In the genomic region with DNA sequence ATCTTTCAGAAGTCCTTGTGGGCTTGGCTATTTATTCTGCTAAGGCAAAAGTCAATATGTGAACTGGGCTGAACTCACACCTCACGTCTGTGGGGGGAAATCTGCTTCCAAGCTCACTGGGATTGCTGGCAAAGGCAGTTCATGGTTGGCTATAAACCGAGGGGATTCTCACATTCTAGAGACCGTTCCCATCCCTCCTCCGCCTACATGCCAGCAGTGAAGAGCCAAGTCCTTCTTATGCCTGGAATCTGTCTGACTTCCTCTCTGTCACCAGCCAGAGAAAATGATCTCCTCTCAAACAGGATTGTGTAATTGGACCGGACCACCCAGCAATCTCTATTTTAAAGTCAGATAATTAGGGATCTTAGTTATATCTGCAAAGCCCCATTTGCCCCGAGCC, we compare ENCODE assay signal across 19 mouse cellular contexts.
DNase-seq lines count a peak whose midpoint lies in the region; ATAC-seq lines count a peak whose summit lies in the region.
"Had no signal": no experiment of that assay in that cellular context is flagged by ENCODE, and none has a peak within 500 bp of the region (broad histone marks: within the 10 kb centered on the region; RNA-seq: fewer than 3 reads in every experiment).

No protein-coding gene starts in this region.

- H3K4me1 ChIP-seq in heart, embryonic 11.5 days (ENCODE audit: control insufficient read depth, insufficient read depth, low read length) = peaks cover 6% of the 10 kb centered on the region; the same call in 1 of the 2 replicates
- H3K4me1 ChIP-seq: liver, embryonic 15.5 days; neural tube, embryonic 12.5 days had no signal

- ATAC-seq in heart, embryonic 11.5 days (replicated peaks; ENCODE audit: insufficient number of reproducible peaks, low FRiP score, low TSS enrichment) = no peak
- no peak for ATAC-seq in activated CD4-positive, CD25-positive, alpha-beta regulatory T cell, adult 4 months
- ATAC-seq: intestine, postnatal 0 days had no signal

- 63% methylated on average over 6 of the region's 6 CpGs for WGBS in heart, embryonic 11.5 days (ENCODE audit: insufficient replicate concordance)

- peak; percentile 53 to 54 for DNase-seq in heart, postnatal 10 days
- DNase-seq in gastrocnemius, postnatal 10 days = peak; percentile 18
- peak; percentile 51 for DNase-seq in heart, postnatal 25 days (ENCODE audit: low spot score)
- DNase-seq in lung, postnatal 25 days (ENCODE audit: low spot score) = peak; percentile 39
- DNase-seq in left cerebral cortex, adult 11 months (ENCODE audit: low spot score) = no peak
- DNase-seq: adrenal gland, postnatal 36 days; cerebellum, postnatal 25 days; right cerebral cortex, postnatal 25 days; thymus, postnatal 14 days had no signal

- no peaks in the 10 kb centered on the region for H3K36me3 ChIP-seq in heart, embryonic 11.5 days (ENCODE audit: control insufficient read depth, insufficient read depth, low read length)
- H3K36me3 ChIP-seq: forebrain, embryonic 12.5 days; heart, embryonic 15.5 days; limb, embryonic 13.5 days; liver, embryonic 15.5 days; neural tube, embryonic 12.5 days had no signal

- H3K9me3 ChIP-seq in heart, embryonic 11.5 days (replicated peaks; ENCODE audit: control insufficient read depth, low read length) = no peaks in the 10 kb centered on the region
- H3K9me3 ChIP-seq: forebrain, embryonic 12.5 days; heart, embryonic 15.5 days; limb, embryonic 13.5 days; liver, embryonic 15.5 days; neural tube, embryonic 12.5 days had no signal

- intact Hi-C loops in heart, postnatal 10 days (cut with DNase I) = no loop called here
- intact Hi-C loops in heart, postnatal 25 days (cut with DNase I) = no loop called here

- no peak overlapping the region for H3K9ac ChIP-seq in heart, embryonic 11.5 days (ENCODE audit: low read depth, low read length)
- H3K9ac ChIP-seq: forebrain, embryonic 12.5 days; heart, embryonic 15.5 days; hindbrain, embryonic 14.5 days; limb, embryonic 13.5 days; liver, embryonic 15.5 days; neural tube, embryonic 12.5 days had no signal

- H3K4me2 ChIP-seq in heart, embryonic 11.5 days = no peak overlapping the region
- H3K4me2 ChIP-seq: forebrain, embryonic 12.5 days; heart, embryonic 15.5 days; hindbrain, embryonic 14.5 days; limb, embryonic 13.5 days; liver, embryonic 15.5 days; neural tube, embryonic 12.5 days had no signal

- no peak overlapping the region for H3K4me3 ChIP-seq in heart, embryonic 11.5 days (ENCODE audit: low read depth, low read length)
- H3K4me3 ChIP-seq: forebrain, embryonic 12.5 days; heart, embryonic 15.5 days; layer of hippocampus, adult 2 months; limb, embryonic 13.5 days; liver, embryonic 15.5 days; neural tube, embryonic 12.5 days had no signal

- no peaks in the 10 kb centered on the region for H3K27me3 ChIP-seq in heart, embryonic 11.5 days (ENCODE audit: control insufficient read depth, insufficient read depth, low read length)
- H3K27me3 ChIP-seq: forebrain, embryonic 12.5 days; heart, embryonic 15.5 days; limb, embryonic 13.5 days; liver, embryonic 15.5 days; neural tube, embryonic 12.5 days had no signal

- H3K27ac ChIP-seq in heart, embryonic 11.5 days (ENCODE audit: low read depth, low read length) = no peak overlapping the region
- H3K27ac ChIP-seq: forebrain, embryonic 12.5 days; heart, embryonic 15.5 days; hindbrain, embryonic 14.5 days; layer of hippocampus, adult 2 months; limb, embryonic 13.5 days; liver, embryonic 15.5 days; neural tube, embryonic 12.5 days had no signal
